Mouse (Mus musculus) heart, adult 8-10 months (tissue): ENCODE measurements around the gene Tbx5. TPM values are rescaled to one million over a fixed set of nuclear protein-coding genes. Genes with fewer than 3 reads are reported as not detected.

Experiments used
- DNase-seq: peaks from one replicate; pipeline ENCODE4 v3.0.0; 2022; ENCODE audit warnings: low spot score
- total RNA-seq, 4 experiments: library from RNA; stranded (reverse); gene quantifications; 2 replicates each; pipeline ENCODE4 v1.2.4; 2022

Gene Tbx5
- total RNA-seq: 10 to 100 TPM; 22.5 to 44.9 (median 33.8) TPM

GRCm38 (mm10) chr5:119832479-119832796 is at the start of gene Tbx5:
TSS of gene Tbx5 (plus strand) at chr5:119832668.
- DNase-seq: no peak

DNA sequence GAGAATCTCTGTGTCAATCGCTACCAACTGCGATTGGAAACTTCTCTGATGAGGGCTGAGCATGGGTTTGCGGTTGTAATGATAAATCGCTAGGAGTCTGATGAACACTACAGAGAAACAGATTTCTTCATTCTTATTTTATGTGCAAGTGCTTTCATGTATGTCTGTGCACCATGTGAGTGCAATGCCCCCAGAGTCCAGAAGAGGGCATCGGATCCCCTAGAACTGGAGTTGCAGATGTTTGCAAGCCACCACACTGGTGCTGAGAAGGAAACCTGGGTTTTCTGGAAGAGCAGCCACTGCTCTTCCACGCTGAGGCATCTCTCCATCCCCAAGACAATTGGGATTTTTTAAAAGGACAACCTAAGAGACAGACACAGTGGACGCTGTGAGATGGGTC is 46.5 kb upstream of the Tbx5 start:
- no peak for DNase-seq

- no peak for DNase-seq
Measured at GRCm38 (mm10) chr5:119791664-119792063, 40.8 kb upstream of the Tbx5 start.

DNA sequence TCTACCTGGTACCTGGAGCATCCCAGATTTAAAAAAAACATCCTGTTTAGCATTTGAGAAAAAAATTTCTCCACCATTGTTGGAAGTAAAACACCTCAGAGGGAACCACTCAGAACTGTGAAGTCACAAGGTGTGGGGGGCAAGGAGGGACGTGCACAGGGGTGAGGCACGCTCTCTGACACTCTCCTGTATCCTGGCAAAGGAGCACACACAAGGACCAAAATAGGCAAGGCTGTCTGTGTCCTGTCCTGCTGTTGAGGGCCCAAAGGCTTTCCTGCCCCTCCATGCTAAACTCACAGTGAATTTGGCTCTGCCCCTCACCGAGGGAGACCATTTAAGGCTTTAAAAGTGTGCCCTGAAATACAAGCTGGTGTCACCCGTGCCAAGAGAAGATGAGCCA is 38.5 kb upstream of the Tbx5 start:
- no peak for DNase-seq

DNA sequence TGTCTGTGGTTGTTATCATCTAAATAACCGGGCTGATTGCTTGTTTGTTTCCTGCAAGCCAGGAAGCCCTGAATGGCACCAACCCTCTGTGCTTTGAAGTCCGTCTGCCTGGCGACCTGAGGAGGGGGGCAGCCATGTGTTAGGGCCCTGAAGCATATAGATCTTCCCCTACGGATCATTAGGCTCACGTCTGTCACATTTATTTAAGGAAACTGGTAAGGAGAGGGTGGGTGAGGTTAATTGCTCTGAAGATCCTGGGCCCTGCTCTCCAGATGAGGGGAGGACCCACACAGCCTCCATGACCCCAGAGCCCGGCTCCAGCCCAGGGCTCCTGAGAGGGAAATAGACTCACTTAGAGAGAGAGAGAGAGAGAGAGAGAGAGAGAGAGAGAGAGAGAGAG is 37.1 kb upstream of the Tbx5 start:
- no peak for DNase-seq

DNA sequence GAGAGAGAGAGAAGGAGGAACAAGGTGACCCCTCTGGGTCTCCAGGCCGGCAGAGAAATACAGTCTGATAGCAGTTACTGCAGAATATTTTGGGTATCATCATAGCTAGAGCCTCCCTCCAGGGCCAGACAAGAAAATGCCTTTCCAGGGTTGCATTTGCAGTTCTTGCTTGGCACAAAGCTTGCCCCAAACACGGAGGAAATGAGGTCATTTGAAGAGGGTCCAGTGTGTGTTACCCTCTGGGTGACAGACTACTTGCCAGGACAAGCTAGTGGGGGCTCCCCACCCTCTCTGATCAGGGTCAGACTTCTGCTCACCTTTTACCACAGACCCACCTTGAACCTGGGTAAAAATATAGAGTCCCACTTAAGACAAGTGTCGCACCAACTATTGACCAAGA is 36.7 kb upstream of the Tbx5 start:
- no peak for DNase-seq

DNA sequence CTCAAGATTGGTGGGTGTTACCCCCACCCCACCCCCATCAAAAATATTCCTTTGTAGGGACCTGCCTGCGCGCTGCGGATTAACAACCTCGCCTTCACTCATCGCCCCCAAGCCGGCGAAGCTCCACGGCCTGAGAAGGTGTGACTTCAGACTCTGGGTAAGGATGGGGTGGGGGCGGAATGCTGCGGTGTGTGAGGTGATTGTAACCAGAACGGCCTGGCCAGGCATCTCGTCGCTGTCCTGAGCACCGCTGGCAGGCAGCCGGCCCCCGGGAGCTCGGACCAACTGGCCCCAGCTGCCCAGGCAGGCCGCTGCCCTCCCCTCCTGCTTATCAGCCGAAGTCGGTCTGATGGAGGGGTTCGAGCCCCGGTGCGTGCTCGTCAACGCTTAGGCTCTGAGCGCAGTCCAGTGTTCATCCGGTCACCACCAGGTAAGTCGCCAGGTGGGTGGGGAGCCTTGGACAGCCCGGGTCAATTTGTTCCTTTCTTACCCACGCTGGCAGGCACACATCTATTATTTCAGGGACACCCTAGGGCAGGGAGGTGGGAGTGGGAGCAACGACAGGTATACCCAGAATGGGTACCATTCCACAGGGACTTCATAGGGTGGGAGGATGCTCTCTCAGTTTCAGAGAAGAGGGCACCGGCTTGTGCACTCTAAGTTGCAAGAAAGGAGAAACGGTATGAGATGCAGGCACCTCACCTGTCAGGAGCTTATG is 35.9 kb upstream of the Tbx5 start:
- DNase-seq: no peak

GRCm38 (mm10) chr5:119797580-119798150 is 34.8 kb upstream of the Tbx5 start:
- no peak for DNase-seq

DNA sequence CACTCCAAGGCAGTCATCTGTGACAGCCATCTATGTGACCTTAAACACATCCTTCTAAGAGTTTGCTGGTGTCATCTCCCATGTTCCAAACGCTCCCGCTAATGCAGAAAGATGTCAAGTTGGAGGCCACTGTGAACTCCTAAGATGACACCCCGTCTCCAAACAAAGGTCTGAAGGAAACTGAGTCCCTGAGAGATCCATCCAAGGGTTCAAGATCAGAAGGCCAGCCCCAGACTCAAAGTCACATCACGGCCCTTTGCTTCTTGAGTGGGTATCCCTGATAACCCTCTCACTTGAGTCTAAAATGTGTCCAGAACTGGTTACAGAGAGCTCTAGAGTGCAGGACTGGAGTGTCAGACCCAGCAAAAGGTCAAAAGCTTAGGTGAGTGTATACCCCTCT is 34.2 kb upstream of the Tbx5 start:
- DNase-seq: no peak

DNA sequence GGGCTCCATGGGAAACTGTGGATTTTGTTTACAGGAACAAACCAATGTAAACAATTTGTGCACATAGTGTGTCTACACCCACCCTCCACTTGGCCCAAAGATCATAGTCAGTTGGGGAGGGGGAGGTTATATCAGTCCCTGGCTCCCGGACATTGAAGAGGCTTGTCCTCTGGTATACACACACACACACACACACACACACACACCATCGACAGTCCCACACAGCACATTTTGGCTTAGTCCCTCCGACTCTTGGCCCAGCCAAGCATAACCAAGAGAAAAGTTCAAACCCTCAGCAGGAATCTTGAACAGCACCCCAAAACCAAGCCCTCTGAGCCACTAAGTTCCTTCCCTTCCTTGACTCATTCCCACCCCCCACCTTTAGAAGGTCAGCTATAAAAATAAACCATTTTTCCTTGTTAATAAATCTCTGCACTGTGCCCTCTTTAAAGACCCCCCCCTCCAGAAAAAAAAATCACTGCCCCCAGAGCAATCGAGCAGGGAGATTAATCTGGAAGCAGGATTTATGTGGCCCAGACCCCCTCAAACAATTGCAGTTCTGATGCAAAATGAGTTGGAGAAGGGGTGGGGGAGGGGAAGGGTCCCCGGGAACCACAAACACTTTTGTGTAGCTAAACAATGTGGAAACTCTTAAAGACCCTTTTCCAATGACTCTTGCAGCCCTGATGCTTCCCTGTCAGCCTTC is 33.6 kb upstream of the Tbx5 start:
- DNase-seq: no peak

GRCm38 (mm10) chr5:119799419-119800242 is 32.8 kb upstream of the Tbx5 start:
- DNase-seq: no peak

DNA sequence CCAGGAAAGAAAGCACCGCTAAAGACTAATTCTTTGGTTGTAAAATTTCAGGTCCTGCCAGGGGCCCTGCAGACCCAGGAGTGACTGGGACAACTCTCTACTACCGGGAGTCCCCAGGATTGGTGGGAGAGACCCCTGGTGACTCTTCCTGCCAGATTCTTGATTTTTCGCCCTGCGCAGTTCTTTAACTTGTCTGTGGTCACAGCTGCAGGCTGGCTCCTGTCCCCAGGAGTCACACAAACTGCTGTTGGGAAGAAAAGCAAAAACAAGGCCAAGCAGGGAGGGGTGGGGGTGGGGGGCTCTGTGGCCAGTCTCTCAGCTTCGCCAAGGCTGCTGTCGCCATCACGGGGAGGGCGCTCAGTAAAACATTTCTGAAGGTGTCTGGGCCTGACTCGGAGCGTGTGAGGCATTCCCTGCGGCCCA is 32.2 kb upstream of the Tbx5 start:
- DNase-seq: no peak

DNA sequence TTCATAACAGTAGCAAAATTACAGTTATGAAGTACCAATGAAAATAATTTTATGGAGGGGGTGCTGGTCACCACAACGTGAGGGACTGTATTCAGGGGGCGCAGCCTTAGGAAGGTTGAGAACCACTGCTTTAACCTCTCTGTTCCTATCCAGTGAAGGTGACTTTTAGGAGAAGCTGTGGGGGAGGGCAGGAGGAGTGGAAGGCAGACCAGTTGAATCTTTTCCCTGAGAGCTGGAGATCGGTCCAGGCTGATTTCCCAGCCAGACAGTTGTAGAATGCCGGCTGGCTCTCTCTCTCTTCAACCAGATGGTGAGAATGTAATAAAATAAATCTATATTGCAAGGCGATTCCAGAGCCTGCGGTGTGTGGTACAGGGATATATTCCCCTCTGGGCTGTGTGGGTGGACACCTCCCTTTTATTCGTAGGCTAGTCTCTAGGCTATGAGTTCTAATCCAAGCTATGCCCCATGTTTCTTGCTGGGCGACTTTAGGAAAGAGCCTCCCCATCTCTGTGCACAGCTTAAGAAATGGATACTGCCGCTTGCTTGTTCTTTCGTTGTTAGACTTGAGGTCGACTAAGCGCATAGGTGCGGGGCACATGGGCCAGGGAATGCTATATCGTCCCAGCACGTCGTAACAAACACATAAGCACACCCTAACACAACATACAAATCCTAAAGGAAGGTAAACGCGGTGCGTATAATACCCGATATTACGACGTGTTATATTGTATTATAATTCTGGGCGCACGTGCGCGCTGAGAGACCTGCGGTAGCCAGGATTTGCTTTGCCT is 29.7 kb upstream of the Tbx5 start:
- DNase-seq: no peak

GRCm38 (mm10) chr5:119803411-119804251 is 28.8 kb upstream of the Tbx5 start:
- no peak for DNase-seq

DNA sequence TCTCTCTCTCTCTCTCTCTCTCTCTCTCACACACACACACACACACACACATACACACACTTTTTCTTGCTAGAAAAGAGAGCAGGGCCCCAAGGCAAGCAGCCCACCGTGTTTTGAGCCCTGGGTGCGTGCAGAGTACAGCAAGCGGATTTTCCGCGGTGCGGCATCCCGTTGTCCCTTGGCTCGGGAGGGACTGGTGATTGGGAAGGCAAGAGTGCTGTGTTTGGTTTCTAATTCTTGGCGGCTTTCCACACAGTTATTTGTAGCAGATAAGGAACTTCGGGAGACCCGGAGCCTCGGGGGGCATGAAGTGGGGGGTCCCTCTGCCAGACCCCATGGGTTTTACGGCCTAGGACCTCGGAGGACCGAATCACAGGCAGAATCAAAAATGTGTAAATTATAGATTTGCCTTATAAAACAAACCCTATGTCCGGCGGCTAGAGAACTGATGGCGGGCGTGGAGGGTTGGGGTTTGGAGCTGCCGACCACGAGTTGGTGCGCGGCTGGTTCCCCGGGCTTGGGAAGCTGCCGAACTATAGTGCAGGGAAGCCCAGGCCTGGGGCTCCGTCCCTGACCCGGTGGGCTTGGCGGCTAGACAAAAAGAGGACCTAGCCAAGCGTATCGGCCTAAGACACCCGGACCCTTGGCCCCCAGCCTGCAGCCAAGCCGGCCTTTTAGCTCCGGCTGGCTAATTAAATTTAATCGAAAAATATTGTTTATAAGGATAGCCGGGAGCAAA is 28.0 kb upstream of the Tbx5 start:
- DNase-seq: no peak

DNA sequence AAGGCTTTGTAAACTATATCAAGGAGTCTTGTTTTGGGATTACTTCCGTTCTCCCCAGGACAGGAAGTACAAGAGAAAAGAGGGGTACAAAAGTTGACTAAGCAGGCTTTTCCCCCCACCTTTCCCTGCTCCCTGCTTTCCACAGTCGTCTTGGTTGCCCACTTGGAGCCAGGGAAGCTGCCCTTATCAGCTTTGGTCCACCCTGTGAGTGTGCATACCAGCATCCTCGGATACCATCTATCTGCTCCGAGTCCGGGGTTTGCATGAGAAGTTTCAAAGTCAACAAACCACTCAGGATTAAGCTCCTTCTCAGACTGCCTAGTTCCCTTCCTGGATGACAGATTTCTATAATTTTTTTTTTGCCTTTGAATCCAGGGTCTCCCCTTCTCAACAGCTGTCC is 26.8 kb upstream of the Tbx5 start:
- no peak for DNase-seq

GRCm38 (mm10) chr5:119806467-119806866 is 26.0 kb upstream of the Tbx5 start:
- DNase-seq: no peak

- DNase-seq: no peak
Measured at GRCm38 (mm10) chr5:119807481-119808183, 24.8 kb upstream of the Tbx5 start.

DNA sequence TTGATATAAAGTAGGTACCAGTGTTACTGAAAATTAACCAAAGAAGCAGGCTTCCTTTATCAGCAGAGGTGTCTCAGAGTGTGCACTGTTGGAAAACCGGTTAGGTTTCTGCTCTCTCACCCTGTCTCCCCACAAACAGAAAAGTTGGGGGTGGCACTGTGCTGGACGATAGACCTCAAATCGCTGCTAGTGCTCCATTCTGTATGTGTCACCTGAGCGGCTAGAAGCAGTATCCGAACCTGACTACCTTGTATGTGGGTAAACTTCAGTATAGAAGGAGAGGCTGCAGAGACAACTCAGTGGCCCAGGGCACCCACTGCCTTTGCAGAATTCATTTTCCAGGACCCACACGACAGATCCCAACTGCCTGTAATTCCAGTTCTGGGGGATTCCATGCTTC is 23.8 kb upstream of the Tbx5 start:
- no peak for DNase-seq
